Mouse (Mus musculus): Measurements from ENCODE around the gene Pcdh15. TPM values are rescaled to one million over a fixed set of nuclear protein-coding genes. Genes with fewer than 3 reads are reported as not detected.

The Pcdh15 gene
- polyA plus RNA-seq, 1 experiment from 2014 or later, result 1.1 TPM

DNA sequence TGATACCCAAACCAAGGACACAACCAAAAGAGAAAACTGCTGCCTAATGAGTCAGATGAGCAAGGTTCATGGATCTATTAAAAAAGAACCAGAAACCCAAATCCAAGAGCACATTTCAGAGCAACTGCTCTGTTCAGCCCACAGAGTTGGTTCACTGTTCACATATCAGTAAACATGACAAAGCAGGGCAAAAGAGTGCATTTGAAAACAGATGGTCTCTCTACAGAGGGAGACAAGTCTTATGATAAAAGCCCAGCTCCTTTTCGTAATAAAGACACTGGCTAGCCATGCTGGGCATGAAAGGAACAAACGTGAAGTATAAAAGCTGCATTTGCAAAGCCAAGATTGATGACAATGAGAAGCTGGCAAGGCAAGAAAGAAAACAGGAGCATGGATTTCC is 649.9 kb downstream of the Pcdh15 start:
- H3K4me3 ChIP-seq, result no peak overlapping the region
- WGBS, result 76% methylated on average over 2 of the region's 2 CpGs
- no peaks in the 10 kb centered on the region for H3K9me3 ChIP-seq (replicated peaks)
- H3K4me1 ChIP-seq, result no peaks in the 10 kb centered on the region
- no peak overlapping the region for H3K27ac ChIP-seq
- no peaks in the 10 kb centered on the region for H3K36me3 ChIP-seq
- no peaks in the 10 kb centered on the region for H3K27me3 ChIP-seq (ENCODE audit: low read depth, poor library complexity, severe bottlenecking)
- no peak for DNase-seq (ENCODE audit: low spot score)

DNA sequence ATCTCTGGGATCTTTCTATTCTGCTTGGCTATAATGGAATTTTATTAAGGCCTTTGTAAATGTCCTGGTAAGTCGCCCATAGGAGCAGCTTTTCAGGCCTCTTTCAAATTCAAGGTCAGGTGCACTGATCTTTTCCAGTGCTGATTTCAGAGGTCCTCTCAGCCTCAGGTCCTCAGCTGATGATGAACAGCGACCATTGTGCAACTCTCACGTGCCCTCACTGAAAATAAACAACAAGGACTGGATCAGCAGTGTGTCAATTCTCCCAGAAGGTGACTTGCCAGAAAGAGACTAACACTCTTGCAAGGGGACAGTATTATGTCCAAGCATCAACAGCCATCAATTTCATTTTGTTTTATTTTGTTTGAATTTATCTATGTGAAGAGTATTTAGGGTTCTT is 654.7 kb downstream of the Pcdh15 start:
- WGBS, result 69% methylated on average over 3 of the region's 3 CpGs
- Histone ChIP-seq H3K4me1 (no peaks in the 10 kb centered on the region), H3K9me3 (replicated peaks) (no peaks in the 10 kb centered on the region), H3K36me3 (no peaks in the 10 kb centered on the region), H3K27me3 (ENCODE audit: low read depth, poor library complexity, severe bottlenecking) (no peaks in the 10 kb centered on the region), H3K27ac (no peak overlapping the region), H3K4me3 (no peak overlapping the region)
- no peak for DNase-seq (ENCODE audit: low spot score)

GRCm38 (mm10) chr10:73782945-73783344 is 683.8 kb downstream of the Pcdh15 start:
- Histone ChIP-seq H3K9me3 (replicated peaks) (no peaks in the 10 kb centered on the region), H3K27ac (no peak overlapping the region), H3K36me3 (no peaks in the 10 kb centered on the region), H3K4me1 (no peaks in the 10 kb centered on the region), H3K4me3 (no peak overlapping the region), H3K27me3 (ENCODE audit: low read depth, poor library complexity, severe bottlenecking) (no peaks in the 10 kb centered on the region)
- WGBS, result 61% methylated on average over 4 of the region's 4 CpGs
- no peak for DNase-seq (ENCODE audit: low spot score)

DNA sequence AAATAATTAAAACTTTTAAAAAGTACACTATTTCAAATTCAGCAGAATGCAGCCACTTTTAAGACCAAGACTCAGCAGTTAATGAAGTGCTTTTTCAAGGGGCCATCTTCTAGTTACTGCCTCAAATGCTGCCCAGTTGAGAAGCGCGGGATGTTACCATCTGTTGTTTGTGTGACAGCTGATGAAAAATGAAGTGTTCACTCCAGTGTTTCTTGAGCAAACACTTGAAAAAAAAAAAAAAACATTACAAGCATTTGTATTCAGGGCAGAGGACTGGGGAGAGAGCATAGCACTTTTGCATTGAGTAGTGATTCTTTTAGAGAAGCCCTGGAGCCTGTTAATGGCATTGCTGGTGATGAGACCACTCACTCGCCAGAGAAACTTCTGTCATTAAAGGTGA is 689.0 kb downstream of the Pcdh15 start:
- WGBS, result 69% methylated on average over 3 of the region's 3 CpGs
- no peaks in the 10 kb centered on the region for H3K27me3 ChIP-seq (ENCODE audit: low read depth, poor library complexity, severe bottlenecking)
- no peaks in the 10 kb centered on the region for H3K4me1 ChIP-seq
- no peaks in the 10 kb centered on the region for H3K36me3 ChIP-seq
- H3K4me3 ChIP-seq, result no peak overlapping the region
- H3K27ac ChIP-seq, result no peak overlapping the region
- no peaks in the 10 kb centered on the region for H3K9me3 ChIP-seq (replicated peaks)
- no peak for DNase-seq (ENCODE audit: low spot score)

GRCm38 (mm10) chr10:73805069-73805468 is 705.9 kb downstream of the Pcdh15 start:
- H3K27me3 ChIP-seq (ENCODE audit: low read depth, poor library complexity, severe bottlenecking), result no peaks in the 10 kb centered on the region
- 88% methylated on average over 4 of the region's 4 CpGs for WGBS

DNA sequence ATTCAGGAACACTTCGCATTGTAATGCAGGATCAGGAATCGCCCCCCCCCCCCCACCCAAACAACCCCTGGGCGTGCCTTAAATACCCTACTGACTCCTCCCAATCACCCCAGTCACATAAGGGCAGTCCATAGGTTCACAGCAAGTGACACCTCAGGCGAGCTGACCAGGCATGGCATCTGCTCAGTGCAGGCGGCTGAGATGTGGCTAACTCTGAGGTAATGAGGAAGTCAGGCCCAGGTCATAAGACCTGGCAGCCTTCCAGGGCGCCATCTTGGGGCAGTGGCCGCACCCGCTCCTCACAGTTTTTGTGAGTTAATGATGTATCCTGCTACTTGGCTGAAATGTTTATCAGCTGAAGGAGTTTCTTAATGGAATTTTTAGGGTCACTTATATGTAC is 713.2 kb downstream of the Pcdh15 start:
- no peaks in the 10 kb centered on the region for H3K27me3 ChIP-seq (ENCODE audit: low read depth, poor library complexity, severe bottlenecking)
- H3K27ac ChIP-seq, result no peak overlapping the region
- H3K4me1 ChIP-seq, result no peaks in the 10 kb centered on the region
- H3K4me3 ChIP-seq, result no peak overlapping the region
- no peaks in the 10 kb centered on the region for H3K9me3 ChIP-seq (replicated peaks)
- WGBS, result 83% methylated on average over 8 of the region's 8 CpGs
- no peaks in the 10 kb centered on the region for H3K36me3 ChIP-seq
- DNase-seq (ENCODE audit: low spot score), result no peak

More at GRCm38 (mm10) chr10:73805069-73805468, 705.9 kb downstream of the Pcdh15 start:
- H3K9me3 ChIP-seq (replicated peaks), result no peaks in the 10 kb centered on the region
- no peak overlapping the region for H3K4me3 ChIP-seq
- H3K27ac ChIP-seq, result no peak overlapping the region
- DNase-seq (ENCODE audit: low spot score), result no peak
- no peaks in the 10 kb centered on the region for H3K4me1 ChIP-seq
- H3K36me3 ChIP-seq, result no peaks in the 10 kb centered on the region

DNA sequence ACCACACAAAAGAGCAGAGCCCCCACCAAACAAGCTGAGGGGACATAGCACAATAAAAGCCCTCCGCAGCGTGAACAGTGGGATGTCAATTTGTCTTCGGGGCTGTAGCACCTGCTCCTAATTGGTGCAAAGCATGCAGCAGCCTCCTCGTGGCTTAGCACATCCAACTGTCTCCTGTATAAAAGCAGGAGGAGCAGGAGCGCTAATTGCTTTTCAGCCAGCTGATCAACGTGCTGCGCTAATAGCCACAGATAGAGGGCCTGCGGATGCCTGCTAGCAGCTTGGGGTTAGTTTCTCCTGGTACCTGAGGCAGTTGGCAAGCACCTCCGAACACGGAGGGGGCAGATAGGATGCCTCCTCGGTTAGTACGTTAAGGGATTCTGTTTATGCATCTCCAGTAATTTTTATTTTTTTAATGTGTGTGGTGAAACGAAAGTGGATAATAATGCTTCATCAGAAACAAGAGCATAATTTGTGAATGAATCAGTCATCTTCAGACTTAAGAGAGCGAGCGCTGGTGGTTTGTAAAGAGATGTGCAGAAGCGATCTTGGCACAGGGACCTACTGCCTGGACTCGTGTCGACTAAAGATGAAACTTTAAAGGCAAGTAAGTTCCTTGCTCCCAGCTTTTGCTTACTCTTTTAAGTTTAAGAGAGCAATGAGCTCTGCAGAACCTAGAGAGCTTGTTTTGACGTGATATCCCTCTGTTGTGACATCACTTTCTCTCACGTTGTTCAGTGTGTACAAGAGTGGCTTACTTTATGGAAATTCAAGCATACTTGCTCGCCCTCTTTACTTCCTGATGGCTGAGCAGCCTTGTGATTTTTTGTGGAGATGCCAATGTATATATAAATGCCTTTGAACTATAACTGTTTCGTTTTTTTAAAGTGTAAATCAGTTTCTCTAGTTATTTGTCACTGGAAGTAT is 722.8 kb downstream of the Pcdh15 start:
- no peak overlapping the region for H3K4me3 ChIP-seq
- DNase-seq (ENCODE audit: low spot score), result no peak

DNA sequence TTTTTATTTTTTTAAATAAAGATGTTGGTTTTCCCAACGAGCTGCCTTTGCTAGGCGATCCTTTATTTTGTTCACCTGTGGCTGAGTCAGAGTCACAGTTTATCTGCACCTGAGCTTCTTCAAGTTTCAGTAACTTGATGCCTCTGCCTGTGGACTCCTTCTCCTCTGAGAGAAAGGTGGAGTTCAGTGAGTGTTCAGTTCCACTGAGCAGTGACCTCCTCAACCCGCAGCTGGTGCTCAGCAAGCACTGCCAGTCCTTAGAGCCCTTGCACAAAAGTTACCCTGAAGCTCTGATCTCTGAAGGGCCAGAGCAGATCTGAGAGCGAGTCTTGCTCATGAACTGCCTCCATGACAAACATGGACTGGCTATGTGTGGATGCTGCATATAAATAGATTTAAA is 724.1 kb downstream of the Pcdh15 start:
- H3K9me3 ChIP-seq (replicated peaks), result no peaks in the 10 kb centered on the region
- H3K36me3 ChIP-seq, result no peaks in the 10 kb centered on the region
- no peak for DNase-seq (ENCODE audit: low spot score)
- no peak overlapping the region for H3K4me3 ChIP-seq
- H3K4me1 ChIP-seq, result peaks cover 3% of the 10 kb centered on the region; the same call in 1 of the 2 replicates
- no peak overlapping the region for H3K27ac ChIP-seq
- 78% methylated on average over 4 of the region's 4 CpGs for WGBS
- H3K27me3 ChIP-seq (ENCODE audit: low read depth, poor library complexity, severe bottlenecking), result peaks cover 15% of the 10 kb centered on the region; the same call in 1 of the 2 replicates

More for the DNA sequence above, 722.8 kb downstream of the Pcdh15 start:
- H3K27me3 ChIP-seq (ENCODE audit: low read depth, poor library complexity, severe bottlenecking), result peaks cover 15% of the 10 kb centered on the region; the same call in 1 of the 2 replicates
- no peak overlapping the region for H3K27ac ChIP-seq
- H3K4me1 ChIP-seq, result peaks cover 3% of the 10 kb centered on the region; the same call in 1 of the 2 replicates
- no peaks in the 10 kb centered on the region for H3K9me3 ChIP-seq (replicated peaks)
- no peaks in the 10 kb centered on the region for H3K36me3 ChIP-seq
- WGBS, result 47% methylated on average over 22 of the region's 22 CpGs

GRCm38 (mm10) chr10:73826354-73826753 is 727.2 kb downstream of the Pcdh15 start:
- Histone ChIP-seq H3K9me3 (replicated peaks) (no peaks in the 10 kb centered on the region), H3K4me1 (peaks cover 3% of the 10 kb centered on the region; the same call in 1 of the 2 replicates), H3K27me3 (ENCODE audit: low read depth, poor library complexity, severe bottlenecking) (peaks cover 9% of the 10 kb centered on the region; the same call in 1 of the 2 replicates), H3K36me3 (no peaks in the 10 kb centered on the region), H3K27ac (no peak overlapping the region), H3K4me3 (no peak overlapping the region)
- 66% methylated on average over 8 of the region's 8 CpGs for WGBS
- no peak for DNase-seq (ENCODE audit: low spot score)

DNA sequence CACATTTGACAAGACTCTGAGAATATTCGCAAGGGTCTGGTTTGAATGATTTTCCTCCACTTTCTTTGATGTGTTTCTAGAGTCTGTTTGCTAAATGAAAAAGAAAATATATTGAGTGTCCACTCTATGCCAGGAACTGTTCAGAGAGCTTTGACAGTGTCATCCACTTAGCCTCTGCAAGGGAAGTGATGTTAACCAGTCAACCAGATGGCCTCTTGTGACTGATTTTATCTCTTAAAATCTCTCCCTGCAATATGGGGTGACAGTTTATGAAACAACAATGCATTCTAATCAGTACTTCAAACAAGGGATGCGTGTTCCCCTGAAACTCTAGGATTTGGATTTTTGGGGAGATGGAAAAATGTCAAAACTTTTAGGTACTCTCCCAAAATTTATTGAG is 729.6 kb downstream of the Pcdh15 start:
- DNase-seq (ENCODE audit: low spot score), result no peak
- Histone ChIP-seq H3K4me3 (no peak overlapping the region), H3K27me3 (ENCODE audit: low read depth, poor library complexity, severe bottlenecking) (no peaks in the 10 kb centered on the region), H3K36me3 (no peaks in the 10 kb centered on the region), H3K9me3 (replicated peaks) (no peaks in the 10 kb centered on the region), H3K27ac (no peak overlapping the region), H3K4me1 (no peaks in the 10 kb centered on the region)
- 69% methylated on average over 2 of the region's 2 CpGs for WGBS

DNA sequence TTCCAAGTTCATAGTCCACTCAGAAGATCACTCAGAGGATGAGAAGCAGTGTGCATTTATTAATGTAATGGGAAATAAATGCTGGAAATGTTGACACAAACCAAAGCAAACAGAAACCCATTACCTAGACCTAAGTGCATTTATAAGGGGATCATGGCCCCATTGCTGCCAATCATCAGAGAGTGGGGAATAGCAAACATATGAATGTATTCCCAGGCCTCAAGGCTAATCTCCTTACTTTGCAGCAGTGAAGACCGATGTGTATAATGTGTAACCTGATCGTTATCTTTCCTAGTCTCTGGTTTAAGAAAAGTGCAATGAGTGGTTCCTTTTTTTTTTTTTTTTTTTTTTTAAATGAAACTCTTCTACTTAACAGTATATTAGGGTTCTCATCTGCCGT is 745.9 kb downstream of the Pcdh15 start:
- 89% methylated on average over 3 of the region's 3 CpGs for WGBS
- no peaks in the 10 kb centered on the region for H3K9me3 ChIP-seq (replicated peaks)
- H3K36me3 ChIP-seq, result no peaks in the 10 kb centered on the region
- no peak overlapping the region for H3K4me3 ChIP-seq
- no peak for DNase-seq (ENCODE audit: low spot score)
- H3K4me1 ChIP-seq, result no peaks in the 10 kb centered on the region
- no peak overlapping the region for H3K27ac ChIP-seq
- no peaks in the 10 kb centered on the region for H3K27me3 ChIP-seq (ENCODE audit: low read depth, poor library complexity, severe bottlenecking)

GRCm38 (mm10) chr10:73862181-73862580 is 763.0 kb downstream of the Pcdh15 start:
- no peaks in the 10 kb centered on the region for H3K4me1 ChIP-seq
- no peak overlapping the region for H3K27ac ChIP-seq
- H3K36me3 ChIP-seq, result no peaks in the 10 kb centered on the region
- H3K4me3 ChIP-seq, result no peak overlapping the region
- no peaks in the 10 kb centered on the region for H3K27me3 ChIP-seq (ENCODE audit: low read depth, poor library complexity, severe bottlenecking)
- H3K9me3 ChIP-seq (replicated peaks), result no peaks in the 10 kb centered on the region
- no peak for DNase-seq (ENCODE audit: low spot score)
- WGBS, result 84% methylated on average over 4 of the region's 4 CpGs

- Histone ChIP-seq H3K4me3 (no peak overlapping the region), H3K4me1 (no peaks in the 10 kb centered on the region; the same call in 1 of the 2 replicates), H3K27ac (no peak overlapping the region), H3K9me3 (replicated peaks) (no peaks in the 10 kb centered on the region), H3K27me3 (ENCODE audit: low read depth, poor library complexity, severe bottlenecking) (no peaks in the 10 kb centered on the region), H3K36me3 (no peaks in the 10 kb centered on the region)
- WGBS, result 82% methylated on average over 5 of the region's 5 CpGs
- DNase-seq (ENCODE audit: low spot score), result no peak
Observed at GRCm38 (mm10) chr10:73878055-73878728, 779.0 kb downstream of the Pcdh15 start.
